Mouse (Mus musculus) cerebellum, adult 9-11 months (tissue): ENCODE results near the gene Adamts7.

Experiments
- DNase-seq: peaks from one replicate; pipeline ENCODE4 v3.0.0; 2022

The Adamts7 gene

DNA sequence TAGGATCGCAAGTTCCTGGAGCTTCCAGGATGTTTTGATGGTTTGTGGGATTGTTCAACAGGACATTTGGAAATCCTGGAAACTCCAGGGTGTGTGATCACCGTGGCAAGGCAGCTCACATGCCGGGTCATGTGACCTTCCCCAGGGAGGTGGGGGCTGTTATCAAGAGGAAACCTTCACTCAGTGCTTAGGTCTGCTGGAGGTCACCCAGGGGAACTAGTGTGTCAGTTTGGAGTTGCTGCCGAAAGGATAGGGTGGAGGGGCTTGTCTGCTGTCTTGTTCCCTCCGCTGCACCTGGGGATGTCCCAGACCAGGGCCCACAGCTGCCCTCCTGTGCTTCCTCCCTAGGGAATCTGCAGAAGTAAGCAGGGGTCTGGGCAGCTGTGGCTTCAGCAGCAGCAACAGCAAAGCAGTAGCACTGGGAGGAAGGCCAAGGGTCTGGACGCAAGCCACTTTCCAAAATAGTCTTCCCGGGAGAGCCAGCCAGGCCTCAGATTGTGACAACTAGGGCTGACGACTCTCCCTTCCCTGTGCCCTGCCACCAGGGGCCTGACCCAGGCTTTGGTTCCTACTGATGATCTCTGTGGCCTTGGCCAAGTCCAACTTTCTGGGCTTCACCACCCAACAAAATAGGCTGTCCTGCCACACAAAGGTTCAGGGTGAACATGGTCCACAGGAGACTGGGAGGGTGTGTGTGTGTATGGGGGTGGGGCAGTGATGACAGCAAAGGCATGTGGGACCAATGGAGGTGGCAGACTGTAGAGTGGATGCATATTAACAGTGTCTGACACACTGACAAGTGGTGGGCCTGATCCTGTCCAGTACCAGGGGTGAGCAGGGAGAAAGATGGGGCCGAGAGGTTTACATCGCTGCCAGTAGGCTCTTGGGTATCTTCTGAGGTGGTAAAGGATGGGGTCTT lies 35.9 kb downstream of the Adamts7 start:
- no peak for DNase-seq

DNA sequence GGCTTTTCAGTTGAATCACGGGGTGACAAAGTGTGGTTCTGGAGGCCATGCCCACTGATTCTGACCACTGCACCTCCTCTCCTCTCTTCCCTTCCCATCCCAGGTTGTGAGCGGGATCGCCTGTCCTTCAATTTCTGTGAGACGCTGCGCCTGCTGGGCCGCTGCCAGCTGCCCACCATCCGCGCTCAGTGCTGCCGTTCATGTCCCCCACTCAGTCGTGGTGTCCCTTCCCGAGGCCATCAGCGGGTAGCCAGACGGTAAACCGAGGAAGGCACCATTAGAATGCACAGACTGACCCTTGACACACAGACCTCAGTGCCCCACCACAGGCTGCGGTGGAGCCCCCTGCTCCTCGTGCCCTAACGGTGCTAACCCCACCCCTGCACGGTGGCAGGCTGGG lies 36.7 kb downstream of the Adamts7 start:
- DNase-seq = no peak

DNA sequence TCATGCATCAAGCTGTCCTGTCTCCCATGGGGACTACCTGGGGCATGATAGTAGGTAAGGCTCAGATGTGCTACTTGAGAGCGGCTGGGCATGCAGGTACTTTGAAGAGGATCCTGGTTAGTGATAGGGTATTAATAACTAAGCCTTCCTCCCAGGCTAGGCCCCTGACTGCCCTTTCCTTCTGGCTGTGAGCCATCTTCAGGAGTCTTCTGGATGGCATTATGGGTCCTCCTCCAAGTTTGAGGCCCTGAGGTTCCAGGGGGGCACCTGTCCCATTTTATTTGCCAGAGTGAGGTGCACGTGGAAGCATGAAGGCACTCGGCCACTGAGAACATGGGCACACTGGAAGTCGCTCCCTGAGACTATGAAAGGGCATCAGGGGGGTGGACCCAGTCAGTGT lies 37.6 kb downstream of the Adamts7 start:
- DNase-seq = no peak

DNA sequence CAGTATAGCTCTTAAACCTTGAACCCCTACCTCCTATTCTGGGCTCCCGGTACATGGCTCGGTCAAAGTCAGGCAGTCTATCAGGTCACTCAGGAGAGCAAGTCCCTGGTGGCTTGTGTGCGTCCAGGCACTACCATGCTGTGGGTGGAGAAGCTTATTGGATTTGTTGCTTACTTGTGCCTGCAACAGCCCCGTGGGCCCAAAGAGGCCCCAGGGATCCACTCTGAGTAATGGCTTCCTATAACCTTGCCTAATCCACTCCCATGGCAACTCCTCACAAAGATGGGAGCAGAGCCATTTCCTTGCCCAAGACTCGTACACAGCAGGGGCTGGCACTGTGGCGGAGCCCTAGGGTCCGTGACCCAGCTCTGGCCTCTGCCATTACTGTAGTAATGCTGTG lies 38.2 kb downstream of the Adamts7 start:
- no peak for DNase-seq

DNA sequence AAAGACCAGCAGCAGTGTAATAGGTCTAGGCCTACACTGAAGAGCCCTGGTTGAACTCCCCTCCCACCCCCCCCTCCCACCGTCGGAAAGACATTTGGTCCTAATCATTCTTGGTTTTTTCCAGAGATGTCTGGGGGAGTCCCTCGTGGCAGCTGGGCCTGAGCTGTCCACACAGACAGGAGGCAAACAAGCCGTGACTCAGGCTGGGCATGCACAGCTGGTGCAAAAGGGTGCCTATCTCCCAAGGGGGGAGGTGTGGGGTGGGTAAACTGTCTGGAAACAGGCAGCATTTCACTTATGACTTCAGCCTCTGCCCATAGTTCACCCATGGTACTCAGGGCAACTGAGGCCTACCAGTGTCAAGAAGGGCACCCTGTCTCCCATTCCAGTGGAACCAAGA lies 38.7 kb downstream of the Adamts7 start:
- no peak for DNase-seq

DNA sequence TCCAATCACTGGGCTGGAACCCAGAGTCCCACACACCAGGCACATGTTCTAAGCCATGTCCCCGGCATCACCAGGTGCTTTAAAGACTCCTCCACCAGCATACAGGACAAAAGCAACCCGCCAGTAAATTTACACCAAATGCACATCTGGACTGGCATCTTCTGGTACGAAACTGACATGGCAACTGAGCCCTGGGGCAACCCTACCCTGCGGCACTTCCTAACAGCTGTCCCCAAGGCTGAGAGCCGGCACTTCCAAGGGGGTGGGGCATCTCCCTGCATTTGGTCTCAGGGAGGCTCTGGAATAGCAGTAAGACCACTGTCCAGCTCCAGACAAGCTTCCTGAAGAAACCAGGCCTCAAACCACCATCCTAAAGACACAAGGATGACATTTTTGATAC lies 40.4 kb downstream of the Adamts7 start:
- no peak for DNase-seq

DNA sequence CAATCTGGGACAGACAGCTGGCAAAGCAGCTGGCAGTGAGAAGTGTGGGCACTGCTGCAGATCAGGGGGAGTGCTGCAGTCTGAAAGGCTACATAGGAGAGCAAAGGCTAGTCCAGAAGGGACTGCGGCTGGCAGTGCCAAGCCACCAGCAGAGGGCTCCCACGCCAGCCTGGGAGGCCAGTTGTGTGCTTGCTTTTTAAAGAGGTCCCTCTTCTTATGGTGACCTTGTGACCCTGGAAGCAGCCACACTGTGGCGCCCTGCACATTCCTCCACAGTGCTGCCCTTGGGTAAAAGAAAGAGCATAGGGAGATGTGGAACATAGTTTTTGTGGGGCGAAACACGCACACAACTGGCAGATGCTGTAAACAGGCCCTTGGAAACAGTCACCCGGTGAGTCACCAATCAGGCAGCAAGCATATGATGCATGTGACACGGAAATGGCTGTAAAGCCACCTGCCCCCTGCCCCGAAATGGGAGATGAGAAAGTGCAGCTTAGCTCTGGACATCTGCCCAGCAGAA lies 41.6 kb downstream of the Adamts7 start:
- no peak for DNase-seq

DNA sequence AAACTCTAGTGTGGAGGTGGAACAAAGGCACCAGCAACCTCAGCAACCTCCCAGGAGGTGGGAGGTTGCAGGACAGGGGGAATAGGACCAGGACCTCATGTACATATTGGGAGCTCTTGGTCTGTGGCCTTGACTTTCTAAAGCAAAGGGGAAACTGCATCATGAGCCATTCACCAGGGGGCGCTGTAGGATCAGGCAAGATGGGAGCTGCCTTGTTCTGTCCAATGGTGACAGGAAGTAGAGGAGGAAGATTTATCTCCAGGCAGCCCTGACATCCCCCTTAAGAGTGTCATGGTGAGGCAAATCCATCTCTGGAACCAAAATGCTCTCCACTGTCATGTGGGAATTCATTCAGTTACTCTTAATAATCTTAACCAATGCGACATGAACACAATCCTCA lies 43.6 kb downstream of the Adamts7 start:
- peak; percentile 67 for DNase-seq

DNA sequence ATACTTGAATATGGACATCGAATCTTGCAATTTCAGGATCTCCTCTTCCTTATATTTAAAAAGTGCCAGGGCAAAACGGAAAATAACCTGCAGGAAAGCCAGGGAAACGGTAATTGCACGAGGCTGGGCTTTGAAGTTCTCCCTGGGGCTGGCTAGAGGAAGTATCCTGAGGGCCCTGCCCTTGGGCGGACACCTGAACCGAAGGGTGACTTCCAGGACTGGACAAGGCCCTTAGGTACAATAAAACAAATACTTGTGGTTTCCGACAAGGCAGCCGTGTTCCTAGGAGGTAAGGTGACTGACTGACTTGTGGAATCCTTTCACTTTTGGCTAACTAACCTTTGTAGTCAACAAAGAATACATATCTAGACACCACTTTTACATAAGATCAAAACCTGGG lies 44.9 kb downstream of the Adamts7 start:
- no peak for DNase-seq

DNA sequence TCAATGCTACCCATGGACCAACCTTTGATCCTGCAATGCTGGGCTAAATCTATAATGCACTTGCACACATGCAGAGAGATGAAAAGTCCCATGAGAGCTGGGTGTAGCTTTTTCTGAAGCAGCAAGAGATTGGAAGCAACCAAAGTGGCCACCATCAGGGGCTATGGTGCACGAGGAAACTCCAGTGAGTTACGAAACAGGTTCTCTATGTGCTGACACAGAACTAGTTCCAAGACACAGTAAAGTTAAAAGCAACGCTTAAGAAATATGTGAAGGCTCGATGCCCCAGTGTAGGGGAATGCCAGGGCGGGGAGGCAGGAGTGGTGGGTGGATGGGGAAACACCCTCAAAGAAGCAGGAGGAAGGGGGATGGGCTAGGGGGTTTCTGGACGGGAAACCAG lies 45.8 kb downstream of the Adamts7 start:
- DNase-seq = no peak

DNA sequence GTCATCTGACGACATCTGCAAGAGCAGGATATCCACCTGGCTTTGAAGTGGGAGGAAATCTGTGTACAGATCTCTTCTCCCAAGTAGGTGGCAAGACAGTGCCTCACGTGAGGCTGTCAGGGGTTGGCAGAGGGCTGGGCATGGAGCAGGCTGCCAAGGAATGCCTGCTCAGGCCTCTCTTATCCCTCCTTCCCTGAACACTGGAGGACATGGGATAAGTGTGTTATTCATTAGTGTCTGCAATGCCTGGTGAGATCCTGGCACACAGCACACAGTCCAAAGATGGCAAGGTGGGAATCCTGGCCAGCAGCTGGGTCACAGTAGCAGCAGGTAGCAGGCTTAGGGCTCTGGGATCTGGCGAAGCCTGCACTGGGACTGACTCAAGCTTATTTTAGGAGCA lies 50.3 kb downstream of the Adamts7 start:
- DNase-seq = peak; percentile 52

DNA sequence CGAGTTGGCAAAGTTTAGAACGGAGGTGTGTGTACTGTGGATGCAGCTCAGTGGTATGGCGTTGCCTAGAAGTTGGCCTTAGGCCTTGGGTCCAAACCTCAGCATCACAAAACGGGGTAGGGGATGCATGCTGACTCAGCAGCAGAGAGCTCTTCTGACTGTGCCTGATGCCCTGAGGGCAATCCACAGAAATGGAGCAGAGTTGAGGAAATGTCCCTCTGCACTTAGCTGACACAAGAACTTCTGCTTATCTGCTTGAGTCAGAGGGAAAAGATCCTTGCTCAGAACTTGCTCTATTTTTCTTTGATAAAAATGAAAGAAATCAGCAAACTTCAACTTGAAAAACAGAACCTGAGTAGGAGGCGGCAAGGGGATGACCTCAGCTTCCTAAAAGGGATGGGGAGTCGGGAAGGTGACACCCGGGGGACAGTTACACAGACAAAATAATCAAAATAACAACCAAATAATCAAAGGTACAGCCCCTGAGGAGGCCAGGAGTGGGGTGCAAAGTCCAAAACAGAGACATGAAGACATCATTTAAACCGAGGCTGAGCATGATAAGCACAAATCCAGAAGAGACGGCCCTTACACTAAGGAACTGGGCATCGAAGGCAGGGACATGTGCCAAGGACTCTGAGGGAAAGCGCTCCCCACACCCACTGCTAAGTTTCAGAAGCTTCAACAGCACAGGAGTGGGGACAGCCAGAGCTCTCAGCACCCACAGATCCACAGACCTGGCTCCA lies 53.6 kb downstream of the Adamts7 start:
- DNase-seq = no peak

DNA sequence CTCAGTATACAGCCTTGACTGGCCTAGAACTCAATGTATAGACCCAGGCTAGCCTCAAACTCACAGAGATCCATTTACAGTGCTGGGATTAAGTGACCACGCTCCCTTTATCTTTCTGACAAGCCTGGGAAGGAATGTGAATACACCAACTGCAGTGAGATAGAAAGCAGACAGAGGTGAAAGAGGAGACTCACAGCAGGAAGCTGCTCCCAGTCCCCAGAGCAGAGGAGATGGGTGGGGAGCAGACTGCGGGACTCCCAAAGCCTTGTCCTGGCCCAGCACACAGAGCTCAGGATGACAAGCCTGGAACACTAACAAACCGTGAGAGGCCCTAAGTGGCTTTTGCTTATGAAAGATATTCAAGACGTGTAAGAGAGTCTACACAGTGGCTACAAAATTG lies 54.6 kb downstream of the Adamts7 start:
- no peak for DNase-seq

DNA sequence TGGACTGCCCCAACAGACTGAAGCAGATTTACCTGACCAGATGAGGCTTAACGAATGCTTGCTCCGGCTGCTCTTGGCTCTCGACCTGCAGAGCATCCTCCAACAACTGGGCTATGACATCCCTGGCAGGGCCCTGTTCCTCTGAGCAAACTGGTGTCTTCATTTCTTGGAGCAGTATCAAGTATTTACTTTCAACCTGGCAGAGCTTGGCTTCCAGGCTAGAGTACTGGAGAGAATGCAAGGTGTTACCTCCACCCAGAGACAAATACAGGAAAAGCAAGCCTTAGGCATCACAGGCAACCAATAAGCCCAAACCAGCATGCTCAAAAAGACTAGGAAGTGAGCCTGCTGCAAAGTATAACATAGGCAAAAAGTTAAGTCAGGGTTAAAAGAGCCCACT lies 59.4 kb downstream of the Adamts7 start:
- DNase-seq = peak; percentile 41

DNA sequence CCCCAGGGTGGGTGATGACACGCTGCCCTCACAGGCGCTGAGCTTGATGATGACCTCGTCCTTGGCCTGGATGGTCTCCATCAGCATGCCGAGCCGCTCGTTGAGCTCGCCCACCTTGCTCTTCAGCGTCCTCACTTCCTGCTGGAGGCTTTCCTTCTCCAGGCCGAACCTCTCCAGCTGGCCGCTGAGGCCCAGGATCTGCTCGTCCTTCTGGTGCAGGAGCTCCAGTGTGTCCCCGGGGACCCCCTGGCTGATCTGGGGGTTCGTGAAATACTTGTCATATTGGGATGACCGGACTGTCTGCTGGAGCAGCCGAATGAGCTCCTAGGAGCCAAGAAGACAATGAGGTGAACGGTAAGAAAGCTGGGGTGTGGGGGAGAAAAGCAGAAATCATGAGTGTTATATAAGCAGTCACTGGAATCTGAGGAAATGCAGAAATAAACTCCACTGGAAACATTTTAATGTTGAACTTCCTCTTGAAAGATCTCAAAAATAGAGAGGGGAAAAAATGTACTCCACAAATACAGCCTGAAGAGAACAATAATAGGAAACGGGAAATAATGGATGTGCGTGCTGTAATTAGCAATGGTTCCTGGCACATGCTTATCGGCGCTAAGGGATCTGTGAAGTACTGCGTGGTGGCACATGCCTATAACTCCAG lies 63.3 kb downstream of the Adamts7 start:
- DNase-seq = no peak

DNA sequence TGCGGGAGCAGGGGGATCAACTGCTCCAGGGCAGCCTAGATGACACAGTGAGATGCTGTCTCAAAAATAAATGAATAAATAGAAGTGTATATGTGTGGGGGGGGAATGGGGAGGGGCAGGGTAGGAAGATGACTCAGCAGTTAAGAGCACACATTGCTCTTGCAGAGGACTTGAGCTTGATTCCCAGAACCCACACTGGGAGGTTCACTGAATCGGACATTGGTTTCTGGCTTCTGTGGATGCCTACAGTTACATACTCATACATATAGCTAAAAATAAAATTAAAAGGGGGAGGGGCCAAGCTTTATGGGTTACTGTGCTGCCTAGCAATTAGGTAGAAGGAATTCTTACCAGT lies 63.9 kb downstream of the Adamts7 start:
- no peak for DNase-seq

DNA sequence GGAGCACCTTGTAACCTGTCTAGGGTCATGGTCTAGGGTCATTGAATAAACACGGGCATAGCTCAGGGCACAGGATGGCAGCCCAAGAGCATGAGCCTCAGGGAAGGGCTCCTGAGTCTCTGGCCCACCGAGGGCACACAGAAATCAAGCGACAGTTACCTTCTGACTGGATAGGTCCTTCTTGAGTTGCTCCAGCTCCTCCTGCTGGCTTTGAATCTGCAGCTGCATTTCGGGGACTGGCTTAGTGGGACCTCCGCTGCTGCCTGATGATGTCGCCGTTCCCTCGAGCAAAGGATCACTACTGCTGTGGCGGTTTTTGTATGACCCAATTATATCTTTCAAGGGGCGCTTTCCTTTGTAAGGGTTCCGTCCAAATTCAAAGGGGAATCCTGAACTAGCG lies 64.3 kb downstream of the Adamts7 start:
- no peak for DNase-seq

DNA sequence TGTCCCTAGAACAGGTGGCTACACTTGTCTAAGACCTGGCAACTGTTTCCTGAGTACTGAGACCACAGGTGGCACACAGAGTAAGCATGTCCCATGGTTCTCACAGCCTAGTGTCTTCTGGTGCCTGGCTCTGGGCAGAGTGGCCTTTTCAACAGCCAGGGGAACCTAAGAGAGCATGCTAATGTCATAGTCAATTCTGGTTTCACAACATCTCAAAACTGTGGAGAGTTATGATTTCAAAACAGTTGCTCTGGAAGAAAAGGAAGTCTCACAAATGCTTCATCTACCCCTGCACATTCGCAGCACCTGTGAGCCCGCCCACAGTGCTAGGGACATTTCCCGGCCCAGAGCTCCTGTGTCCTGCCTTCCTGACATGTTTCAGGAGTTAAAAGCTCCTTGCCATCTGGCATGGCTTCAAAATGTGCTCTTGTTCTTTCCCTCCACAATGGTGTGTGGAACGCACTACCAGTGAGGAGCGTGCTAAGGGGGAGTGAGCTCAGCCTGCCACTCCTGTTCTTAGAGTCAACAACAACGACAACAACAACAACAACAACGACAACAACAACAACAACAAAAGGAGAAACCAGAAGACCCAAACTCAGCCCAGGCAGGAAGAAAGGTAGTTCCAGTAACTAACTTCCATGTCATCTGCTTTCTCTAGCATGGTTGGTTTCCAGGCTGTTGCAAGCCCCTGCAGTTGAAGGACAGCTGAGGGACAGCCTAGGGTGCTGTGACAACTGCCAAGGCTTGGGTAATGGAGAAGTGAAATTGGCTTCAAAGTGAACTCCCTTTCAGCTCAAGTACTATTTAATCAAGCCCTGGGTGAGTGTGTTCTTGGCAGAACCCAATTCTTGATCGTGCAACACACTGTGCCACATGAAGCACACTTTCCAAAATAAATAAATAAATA lies 70.2 kb downstream of the Adamts7 start:
- no peak for DNase-seq

DNA sequence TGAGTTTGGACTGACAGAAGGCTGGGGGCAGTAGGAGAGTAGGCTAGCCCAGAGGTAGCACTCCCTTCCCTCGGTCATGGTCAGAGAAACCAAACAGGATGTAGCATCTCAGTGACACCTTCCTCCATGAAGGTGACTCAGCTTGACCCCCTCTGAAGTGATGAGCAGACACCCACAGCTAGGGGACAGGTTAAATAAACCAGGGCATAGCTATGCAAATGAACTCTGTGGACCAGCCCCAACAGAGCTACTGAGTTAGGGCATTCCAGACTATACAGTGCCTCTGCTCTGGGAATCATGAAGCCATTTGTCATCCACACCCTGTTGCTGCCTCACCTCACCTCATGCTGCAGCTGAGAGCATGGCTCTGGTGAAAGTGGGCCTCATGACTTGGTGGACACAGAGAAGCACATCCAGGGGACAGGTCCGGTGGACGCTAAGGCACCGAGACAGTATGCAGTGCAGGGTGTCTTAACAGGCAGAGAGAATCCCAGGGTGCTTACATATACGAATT lies 71.1 kb downstream of the Adamts7 start:
- no peak for DNase-seq

DNA sequence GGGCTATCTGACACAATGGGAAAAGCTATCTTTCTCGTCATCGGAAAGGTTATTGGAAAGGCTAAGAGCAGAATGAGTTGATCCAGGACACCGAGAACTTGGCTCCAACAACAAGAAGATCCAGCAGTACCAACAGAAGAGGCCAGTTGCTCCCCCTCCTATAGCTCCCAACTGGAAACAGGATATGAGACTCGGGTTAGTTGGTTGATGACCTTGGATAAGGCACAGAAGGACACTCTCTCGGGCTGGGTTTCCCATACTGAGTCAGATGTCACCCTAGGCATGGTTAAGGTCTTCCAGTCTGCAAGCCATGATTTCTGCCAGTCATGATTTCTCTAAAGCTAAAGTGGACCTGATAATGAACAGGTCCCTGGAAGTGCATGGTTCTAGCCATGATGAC lies 71.9 kb downstream of the Adamts7 start:
- no peak for DNase-seq

DNA sequence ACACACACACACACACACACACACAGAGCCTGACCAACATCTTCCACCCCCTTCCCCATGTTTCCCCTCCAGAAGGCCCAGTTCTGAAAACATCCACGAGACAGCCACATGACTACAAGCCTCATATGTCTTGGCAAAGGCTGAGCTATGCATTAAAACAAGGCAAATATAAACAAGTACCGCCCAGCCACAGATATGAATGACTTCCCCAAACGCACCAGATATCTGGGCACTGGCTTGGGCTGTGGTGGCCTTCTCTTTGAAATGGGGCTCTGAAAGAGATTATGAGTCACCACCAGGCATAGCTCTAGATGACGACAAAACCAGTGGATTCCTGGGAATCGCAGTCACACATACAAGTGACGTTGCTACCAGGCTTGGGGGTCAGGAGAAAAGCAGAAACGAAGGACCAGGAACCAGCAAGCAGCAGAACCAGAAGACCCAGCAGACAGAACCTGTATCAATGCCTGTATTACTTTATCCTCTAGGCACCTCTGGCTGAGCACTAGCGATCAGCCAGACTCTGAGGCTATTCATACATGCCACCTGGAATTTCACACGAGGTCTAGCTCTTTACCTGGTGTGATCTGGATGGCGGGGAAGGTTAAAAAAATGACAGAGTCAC lies 72.5 kb downstream of the Adamts7 start:
- DNase-seq = no peak

DNA sequence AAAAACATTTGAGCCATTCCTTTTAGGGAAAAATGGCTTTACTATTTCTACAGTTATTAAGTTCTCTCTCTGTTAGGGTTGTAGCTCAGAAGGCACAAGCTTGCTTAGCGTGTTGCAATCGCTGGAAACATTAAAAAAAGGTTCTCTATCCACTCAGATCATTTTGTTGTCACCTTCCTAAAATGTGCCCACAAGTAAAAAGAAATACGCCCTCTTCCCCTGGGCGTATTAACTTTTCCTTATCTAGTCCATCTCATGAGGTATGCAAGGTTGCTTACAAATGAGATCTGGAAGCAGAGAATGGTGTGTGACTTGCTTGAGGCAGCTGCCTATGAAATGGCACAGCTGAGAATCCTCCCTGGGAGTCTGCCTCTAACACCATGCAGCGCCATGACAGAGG lies 73.9 kb downstream of the Adamts7 start:
- no peak for DNase-seq
